Mouse (Mus musculus): ENCODE measurements at regions not wholly inside any gene's neighbourhood (a gene's known extent, or its start where the extent isn't known, plus 50 kb on each side); places are given as distances from the start of the nearest gene placed in this dataset.
A peak's percentile ranks its signal among the peaks of the same experiment; 100 is the strongest.

GRCm38 (mm10) chr1:193751819-193752251, 381.7 kb upstream of the Camk1g start:
- DNase-seq = no peak

GRCm38 (mm10) chr1:193750929-193751328, 380.8 kb upstream of the Camk1g start:
- DNase-seq = no peak

- no peak for DNase-seq
Observed at GRCm38 (mm10) chr1:193747426-193747960, 377.4 kb upstream of the Camk1g start.

GRCm38 (mm10) chr1:193742688-193743087, 372.6 kb upstream of the Camk1g start:
- no peak for DNase-seq

GRCm38 (mm10) chr1:193738821-193739220, 368.7 kb upstream of the Camk1g start:
- DNase-seq = no peak

DNA sequence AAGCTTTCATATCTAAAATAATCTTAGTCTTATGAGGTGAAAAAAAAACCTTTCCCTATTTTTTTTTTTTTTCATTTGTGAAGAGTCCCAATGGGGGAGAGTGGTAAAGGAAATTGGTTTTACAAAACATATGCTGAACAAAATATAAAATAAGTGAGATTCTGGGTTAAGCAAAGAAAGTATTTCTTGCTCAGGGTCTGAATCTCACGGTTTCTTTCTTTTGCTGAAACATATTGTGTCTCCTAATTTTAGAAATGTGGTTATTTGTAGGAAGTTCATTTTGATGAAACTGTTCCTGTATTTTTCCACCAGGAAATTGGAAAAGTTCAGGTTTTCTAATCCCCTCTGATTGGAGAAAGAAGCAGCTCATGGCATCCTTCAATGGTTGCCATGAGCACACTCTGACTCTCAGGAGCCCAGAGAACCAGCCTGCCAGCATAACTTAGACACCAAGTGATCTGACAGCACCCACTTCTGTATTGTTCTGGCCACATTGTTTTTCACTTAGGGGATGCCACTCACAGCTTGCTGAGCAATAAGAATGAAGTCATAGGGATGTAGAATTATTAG, 365.9 kb upstream of the Camk1g start:
- no peak for DNase-seq

DNA sequence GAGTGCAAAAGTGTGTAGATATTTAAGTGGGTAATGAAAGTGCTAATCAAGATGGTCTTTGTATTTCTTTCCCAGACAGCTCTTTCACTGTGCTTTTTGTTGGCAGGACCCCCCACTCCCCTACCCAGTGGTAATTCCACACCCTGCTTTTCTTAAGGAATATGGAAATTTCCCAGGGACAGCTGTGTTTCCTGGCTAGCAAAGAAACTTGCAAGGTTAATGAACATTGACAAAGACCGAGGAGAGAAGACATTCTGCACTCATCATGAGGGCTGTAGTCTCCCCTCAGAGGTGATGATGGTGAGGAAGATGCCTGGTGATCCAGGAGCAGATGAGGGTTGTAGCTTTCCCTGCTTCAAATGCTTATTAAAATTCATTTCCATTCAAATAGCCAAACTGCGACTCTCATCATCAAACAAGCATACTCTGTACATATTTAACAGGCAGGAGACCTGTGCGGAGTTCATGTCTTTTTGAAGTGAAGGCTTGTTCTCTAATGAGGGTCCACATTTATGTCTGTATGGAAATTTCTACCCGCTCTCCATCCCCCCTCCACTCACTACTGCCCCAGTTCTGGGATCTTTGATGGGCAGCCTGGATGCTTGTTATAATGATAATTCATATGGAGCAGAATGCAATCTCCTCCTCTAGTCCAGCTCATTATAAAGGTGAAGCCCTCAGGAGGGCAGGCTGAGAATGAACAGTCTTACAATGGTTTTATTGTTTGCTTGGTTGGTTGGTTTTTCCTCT, 364.1 kb upstream of the Camk1g start:
- DNase-seq = no peak

- no peak for DNase-seq
Observed at GRCm38 (mm10) chr1:193733402-193733801, 363.3 kb upstream of the Camk1g start.

- no peak for DNase-seq
Observed at GRCm38 (mm10) chr1:193732113-193732512, 362.0 kb upstream of the Camk1g start.

GRCm38 (mm10) chr1:193721850-193722249, 351.8 kb upstream of the Camk1g start:
- DNase-seq = no peak

DNA sequence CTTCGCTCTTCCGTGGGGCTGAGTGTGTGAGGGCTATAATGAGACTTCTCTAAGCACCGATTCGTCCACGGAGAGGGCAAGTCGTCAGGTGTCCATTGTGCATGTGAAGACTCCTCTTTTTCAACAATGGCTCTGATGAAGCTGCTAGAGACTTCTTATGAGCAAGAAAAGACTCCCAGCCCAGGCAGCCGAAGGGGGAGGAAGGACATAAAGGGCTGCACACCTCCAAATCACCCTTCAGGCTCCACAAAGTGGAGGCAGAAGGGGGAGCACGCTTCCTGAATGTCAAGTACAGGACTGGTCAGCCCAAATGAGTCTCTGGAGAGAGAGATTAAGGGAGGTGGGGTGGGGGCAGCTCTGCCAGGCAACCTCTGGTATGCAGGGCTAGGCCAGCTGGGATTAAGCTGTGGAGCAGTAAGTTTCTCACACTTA, 350.3 kb upstream of the Camk1g start:
- no peak for DNase-seq

GRCm38 (mm10) chr1:193715328-193715727, 345.2 kb upstream of the Camk1g start:
- DNase-seq = no peak

DNA sequence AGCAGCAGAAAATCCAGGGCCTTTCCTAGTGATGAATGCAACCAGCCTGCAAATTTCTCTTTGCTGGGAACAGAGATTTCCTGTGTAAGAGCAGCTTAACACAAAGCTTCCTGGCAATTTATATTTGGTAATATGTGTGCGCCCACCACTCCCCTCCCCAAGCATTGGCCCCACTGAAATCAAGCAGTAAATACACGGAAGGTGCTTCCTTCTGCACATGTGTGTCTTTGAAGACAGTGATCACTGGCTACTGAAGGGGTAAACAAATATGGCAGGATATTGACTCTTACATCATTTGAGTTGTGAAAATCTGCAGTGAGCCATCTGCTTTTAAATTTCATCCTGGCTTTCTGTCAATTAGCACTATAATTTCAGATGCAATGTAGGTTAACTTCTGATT, 344.5 kb upstream of the Camk1g start:
- no peak for DNase-seq

- no peak for DNase-seq
Observed at GRCm38 (mm10) chr1:193705205-193705604, 335.1 kb upstream of the Camk1g start.

- peak in 1 of 2 experiments; percentile 6 for DNase-seq
Observed at GRCm38 (mm10) chr1:193702707-193703419, 332.8 kb upstream of the Camk1g start.

- DNase-seq = no peak
Observed at GRCm38 (mm10) chr1:193700217-193700616, 330.1 kb upstream of the Camk1g start.

DNA sequence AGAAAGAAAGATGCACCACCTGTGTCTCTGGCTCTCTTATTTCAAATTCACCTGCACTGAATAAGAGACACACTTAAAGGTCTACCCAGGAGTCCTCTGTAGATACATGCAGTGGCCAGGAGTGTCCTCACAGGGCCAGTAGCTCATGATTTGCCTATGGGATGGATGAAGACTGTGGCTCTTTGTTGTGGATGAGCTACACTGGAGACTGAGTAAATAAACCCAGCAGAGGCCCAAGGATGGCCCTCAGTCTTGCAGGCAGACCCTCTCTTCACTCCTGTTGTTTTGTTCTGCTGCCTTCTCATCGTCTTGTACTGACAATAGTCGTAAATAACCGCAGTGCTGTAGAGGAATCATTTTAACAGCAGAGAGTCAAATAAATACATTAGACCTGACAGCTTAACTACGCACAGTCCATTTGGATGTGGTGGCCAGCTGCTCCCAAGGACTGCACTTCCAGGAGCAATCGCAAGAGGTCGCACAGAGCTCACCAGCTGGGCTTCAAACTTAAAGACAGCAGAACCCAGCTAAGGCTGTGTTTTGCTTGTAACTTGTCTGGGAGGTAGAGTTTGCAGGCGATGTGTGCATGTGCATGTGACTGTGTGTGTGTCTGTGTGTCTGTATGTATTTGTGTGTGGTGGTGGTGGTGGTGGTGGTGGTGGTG, 328.6 kb upstream of the Camk1g start:
- DNase-seq = peak in 1 of 2 experiments; percentile 3

- no peak for DNase-seq
Observed at GRCm38 (mm10) chr1:193697857-193698256, 327.8 kb upstream of the Camk1g start.

DNA sequence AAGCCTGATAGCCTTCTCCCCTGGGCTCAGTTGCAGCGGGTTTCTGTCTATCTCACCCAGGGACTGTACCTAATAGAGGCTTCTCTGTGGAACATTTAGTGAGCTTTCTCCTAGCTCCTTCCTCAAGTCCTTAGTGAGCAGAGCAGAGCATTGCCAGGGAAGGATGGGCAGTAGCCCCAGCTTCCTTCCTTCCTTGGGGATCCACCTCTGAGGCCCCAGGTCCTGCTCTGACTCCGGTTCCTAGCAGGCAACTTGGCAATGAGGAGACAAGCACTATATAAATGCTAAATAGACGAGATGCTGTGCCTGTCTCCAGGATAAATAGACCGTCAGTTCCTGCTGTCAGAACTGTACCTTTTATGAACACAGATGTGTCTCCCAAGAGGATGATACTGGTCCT, 326.9 kb upstream of the Camk1g start:
- no peak for DNase-seq

DNA sequence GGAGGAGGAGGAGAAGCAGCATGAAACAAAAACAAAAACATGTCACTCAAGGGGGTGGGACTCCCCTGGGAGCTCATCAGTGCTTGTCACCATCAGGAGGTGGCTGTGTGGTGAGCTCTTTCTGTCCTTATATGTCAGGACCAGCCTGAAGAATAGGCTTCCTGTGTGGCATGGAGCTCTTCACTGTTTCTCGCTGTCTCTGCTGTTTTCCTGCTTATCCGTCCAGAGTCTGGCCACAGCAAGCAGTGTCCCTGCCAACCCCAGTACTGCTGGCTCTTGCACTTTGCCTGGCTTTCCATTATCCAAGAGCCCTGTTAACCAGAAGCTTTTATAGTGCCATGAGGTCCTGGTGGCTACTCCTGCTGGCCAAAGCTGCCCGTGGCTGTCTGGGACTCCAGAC, 322.9 kb upstream of the Camk1g start:
- no peak for DNase-seq

GRCm38 (mm10) chr1:193689601-193690000, 319.5 kb upstream of the Camk1g start:
- DNase-seq = no peak

DNA sequence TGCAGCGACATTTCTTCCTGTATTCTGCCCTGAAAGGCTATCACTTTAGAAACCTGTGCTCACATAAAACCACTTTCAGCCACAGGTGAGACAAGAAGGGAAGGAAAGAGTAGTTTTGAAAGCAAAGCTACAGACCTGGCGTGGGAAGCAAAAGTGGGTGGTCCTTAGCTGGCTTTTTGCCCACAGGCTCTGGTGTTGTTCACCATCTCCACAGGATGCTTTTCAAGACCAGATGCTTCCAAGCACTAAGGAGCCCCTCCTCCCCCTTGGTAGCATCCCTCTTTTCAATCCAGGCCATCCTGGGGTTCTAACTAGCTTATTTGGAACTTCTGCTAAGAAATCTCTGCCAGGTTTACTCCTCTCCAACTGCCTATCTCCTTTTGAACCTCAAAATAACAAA, 312.8 kb upstream of the Camk1g start:
- no peak for DNase-seq

GRCm38 (mm10) chr1:193678448-193678847, 308.4 kb upstream of the Camk1g start:
- no peak for DNase-seq

Data from thymus, adult 18-20 months (tissue).